Mouse (Mus musculus) left cerebral cortex, adult 8-10 months (tissue): ENCODE data around the gene Slc6a16. TPM values are rescaled to one million over a fixed set of nuclear protein-coding genes. Genes with fewer than 3 reads are reported as not detected.
"Not testable (repeated sequence)": the region's sequence is repeated elsewhere in the genome, so short reads cannot be mapped to it uniquely, and the experiment has no call there.

ENCODE experiments used
- DNase-seq, 2 experiments: peaks; one replicate each; pipeline ENCODE4 v3.0.0; 2022; ENCODE audit warnings: low spot score in 2 of 2
- total RNA-seq, 4 experiments: library from RNA; stranded (reverse); gene quantifications; 2 replicates each; pipeline ENCODE4 v1.2.4; 2022

Slc6a16 gene
- total RNA-seq, 4 experiments from 2014 or later: 1.6 to 2.6 (median 2.1) TPM

DNA sequence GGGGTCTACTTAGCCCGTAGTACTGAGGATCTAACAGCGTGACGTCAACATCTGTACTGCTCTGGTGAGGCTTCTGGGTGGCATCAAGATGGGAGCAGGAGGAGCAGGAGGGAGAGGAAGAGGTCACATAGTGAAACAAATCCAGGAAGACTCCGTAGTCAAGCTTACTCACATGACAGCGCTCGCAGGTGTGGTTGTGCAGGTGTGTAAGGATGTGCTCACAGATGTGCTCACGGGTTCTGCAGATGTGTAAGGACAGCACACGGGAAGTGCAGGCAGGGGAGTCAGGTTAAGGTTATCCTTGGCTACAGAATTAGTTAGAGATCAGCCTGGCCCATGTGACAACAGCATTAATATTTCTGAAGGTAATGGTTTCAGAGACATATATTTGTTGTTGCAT is 12.9 kb downstream of the Slc6a16 start:
- DNase-seq: no peak

DNA sequence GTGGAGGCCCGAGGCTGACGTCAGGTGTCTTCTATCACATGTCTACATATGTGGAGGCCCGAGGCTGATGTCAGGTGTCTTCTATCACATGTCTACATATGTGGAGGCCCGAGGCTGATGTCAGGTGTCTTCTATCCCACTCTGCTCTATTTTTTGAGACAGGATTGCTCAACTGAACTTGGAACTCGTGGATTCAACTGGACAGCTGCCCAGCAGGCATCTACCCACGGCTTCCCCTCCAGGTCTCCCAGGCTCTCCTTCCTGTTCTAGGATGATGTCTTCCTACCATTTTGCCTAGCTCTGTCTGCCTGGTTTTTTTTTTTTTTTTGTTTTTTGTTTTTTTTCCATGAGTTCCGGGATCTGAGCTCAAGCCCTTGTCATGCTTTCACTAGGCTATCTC is 14.9 kb downstream of the Slc6a16 start:
- DNase-seq: not testable (repeated sequence)

DNA sequence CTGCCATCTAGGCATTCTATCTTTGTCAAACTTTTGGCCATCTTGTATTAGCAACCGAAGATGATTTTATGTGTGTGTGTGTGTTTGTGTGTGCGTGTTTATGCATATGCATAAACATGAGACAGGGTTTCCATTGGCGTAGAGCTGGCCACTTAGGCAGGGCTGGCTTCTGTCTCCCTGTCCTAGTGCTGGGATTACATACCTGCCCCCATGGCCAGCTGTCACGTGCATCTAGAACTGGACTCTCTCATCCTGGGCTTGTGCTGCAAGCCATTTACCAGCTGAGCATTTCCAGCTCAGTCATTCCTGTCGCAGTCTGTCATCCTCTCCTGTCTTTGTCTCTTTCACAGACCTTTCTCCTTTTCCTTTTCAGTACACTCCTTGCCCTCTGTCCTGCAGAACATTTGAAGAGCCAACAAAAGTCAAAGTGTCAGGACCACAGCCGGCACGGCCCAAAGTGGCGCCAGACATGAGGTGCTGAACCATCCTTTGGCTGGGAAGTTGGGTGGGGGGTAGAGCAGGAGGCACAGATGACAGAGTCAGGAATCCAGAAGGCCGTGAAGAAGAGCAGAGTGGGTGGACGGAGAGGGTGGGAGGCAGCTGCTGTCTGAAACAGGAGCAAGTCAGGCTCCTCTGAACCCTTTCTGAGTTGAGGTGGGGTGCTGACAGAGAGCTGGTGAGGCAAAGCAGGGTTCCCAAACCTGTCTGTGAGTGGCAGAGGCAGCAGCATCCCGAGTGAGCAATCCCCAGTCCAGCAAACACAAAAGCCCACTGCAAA is 16.4 kb downstream of the Slc6a16 start:
- DNase-seq: peak in 1 of 2 experiments; percentile 67

DNA sequence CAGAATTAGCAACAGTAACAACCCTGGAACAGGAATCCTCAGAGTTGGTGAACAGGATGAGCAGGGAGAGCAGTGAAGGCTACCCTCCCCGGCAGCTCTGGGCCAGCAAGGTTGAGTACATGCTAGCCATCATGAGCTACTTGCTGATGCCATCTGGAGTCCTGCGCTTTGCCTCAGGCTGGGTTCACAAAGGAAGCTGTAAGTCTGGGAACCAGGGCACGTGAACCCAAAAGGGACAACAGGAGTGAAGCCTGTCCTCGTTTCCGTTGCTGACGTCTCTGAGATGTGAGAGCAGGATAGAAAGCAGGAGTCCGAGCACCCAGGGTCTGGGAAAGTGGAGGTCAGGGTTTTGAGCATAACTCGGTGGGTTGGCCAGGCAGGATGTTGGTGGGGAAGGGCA is 18.4 kb downstream of the Slc6a16 start:
- DNase-seq: no peak

DNA sequence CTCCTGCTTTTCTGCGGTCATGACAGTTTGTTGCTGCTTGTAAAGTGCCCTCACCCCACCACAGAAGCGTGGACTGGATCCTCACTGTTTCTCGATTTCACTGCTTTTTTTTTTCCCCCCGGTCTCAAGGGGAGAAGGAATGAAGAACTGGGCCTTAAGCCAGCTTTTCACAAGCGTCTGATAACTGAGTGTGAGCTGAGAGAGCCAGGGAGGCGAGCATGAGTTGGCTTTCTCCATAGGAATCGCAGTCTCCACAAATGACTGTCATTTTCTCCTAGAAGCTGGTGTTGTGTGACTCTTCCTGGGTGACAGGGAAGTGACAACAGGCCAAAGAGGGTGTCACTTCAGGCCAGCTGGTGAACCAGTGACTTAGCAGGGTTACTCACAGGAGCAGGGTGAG is 21.4 kb downstream of the Slc6a16 start:
- no peak for DNase-seq

DNA sequence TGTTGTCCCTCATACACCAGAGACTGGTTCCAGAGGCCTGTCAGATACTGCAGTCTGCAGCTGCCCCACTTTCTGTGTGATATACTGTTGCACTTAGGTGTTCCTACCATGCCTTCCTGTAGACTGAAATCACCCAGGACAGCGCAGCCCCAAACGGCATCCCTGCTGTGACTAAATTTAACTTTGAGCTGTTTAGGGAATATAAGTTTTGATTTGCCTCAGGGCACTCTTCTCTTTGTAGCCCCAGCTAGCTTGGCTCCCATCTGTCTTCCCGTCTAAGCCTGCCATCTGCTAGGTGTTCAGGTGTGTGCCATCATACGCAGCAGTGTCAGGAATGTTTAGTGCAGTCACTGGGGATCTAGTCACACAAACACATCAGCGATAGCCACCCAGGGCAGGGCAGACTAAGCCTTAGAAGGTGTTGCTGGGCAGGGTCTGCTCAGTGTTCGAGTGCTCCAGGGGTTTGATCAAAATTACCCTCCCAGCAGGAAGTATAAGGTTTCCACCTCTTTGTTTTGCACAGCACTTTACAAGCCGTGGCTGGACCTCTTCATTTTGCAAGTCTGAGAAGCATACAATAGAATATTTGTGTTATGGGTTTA is 22.2 kb downstream of the Slc6a16 start:
- DNase-seq: no peak

DNA sequence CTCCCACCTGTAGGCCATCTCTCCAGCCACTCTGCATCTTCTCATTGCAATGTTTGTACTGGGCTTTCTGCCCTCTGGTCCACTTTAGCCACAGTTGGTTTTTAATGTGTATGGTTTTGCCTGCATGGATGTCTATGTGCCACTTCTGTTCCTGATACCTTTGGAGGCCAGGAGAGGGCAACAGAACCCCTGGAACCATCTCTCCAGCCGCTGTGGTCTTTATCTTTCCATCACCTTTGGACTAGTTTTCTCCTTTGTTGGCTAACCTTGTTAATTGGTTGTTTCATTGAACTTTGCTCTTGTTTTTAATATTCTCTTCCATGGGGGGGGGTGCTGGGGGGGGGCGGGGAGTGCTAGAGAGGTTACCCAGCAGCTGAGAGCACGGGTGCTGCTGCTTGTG is 23.5 kb downstream of the Slc6a16 start:
- no peak for DNase-seq

DNA sequence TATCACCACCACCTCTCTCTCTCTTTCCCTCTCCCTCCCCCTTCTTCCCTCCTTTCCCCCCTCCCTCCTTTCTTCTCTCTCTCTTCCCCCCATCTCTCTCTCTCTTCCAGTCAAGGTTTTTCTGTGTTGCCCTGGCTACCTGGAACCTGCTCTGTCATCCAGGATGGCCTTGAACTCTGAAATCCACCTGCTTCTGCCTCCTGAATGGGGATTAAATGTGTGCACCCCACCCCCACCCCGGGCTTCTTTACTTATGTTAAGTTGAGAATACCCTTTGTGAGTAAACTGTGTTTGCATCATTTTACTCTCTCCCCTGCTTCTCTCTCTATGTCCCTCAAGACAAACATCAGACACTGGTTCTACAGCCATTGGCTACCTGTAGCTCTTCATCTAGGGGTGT is 24.6 kb downstream of the Slc6a16 start:
- DNase-seq: no peak

DNA sequence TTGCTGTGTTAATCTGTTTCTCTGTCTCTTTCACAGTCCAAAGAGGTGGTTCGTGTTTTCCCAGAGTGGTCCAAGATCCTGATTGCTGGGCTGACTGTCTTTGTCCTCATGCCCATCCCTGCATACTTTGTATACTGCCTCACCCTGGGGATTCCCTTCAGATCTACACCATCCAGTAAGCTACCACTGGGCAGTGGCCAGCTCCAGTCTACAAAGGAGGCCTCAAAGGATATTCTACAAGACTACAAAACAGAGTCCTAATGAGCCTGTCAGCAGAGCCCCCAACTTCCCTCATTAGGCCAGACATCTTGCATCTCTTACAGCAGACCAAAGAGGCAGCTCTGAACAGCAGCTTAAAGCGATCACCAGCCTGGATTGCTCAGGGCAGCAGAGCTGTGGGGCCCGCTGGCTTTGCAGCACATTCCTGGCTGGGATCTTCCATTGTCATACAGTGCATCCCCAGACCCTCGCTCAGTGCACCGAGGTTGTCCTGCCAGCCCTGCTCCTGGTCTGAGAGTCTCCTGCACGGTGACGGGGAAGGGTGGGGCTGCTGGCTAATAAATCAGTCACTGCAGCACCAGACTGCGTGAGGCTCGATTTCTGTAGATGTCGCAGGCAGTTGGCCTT is 32.0 kb downstream of the Slc6a16 start:
- no peak for DNase-seq

DNA sequence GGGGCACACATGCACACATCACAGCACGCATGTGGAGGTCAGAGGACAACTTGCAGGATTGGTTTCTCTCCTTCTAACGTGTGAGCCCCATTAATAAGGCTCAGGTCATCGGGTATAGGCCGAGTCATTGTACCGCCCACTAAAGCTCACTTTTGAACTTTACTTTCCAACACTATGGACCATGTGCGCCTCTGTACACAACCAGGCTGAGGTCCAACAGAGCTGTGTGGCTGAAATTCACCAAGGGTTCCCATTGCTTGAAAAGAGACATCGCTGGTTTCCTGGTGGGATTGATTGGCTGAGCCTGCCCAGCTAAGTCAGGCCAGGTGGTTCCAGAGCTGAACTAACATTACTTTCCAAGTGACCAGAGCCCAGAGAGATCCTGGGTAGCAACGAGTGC is 32.8 kb downstream of the Slc6a16 start:
- no peak for DNase-seq

DNA sequence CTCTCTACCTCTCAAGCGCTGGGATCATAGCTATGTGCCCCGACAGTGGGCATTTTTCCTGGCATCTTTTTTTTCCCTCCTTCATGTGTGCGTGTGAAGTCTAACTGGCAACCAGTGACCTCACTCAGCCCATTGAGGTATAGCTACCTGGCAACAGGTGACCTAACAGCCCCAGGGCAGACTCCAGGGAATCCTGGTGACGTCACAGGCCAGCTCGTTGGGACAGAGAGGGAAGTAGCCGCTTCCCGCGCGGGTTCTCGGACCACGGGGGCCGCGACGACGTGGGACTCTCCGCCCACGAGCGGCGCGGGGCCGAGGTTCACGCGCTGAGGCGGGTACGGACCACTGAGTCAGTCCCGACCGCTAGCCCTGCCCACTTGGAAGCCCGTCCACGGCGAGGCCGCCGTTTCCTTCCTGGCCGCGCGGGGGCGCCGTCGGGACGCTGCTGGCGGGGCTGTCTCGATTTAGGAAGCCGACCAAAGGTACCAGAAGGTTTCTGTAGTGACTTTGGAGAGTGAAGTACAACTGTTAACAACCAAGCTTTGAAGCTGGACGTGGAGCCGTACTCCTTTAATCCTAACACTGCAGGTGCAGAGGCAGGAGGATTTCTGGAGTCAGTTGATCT is 36.4 kb downstream of the Slc6a16 start, which contains the start of gene Slc6a21:
Gene Slc6a21, plus strand, starts transcription at position 378 of the 625 bp plus-strand sequence.
- DNase-seq: peak in 1 of 2 experiments; percentile 65

DNA sequence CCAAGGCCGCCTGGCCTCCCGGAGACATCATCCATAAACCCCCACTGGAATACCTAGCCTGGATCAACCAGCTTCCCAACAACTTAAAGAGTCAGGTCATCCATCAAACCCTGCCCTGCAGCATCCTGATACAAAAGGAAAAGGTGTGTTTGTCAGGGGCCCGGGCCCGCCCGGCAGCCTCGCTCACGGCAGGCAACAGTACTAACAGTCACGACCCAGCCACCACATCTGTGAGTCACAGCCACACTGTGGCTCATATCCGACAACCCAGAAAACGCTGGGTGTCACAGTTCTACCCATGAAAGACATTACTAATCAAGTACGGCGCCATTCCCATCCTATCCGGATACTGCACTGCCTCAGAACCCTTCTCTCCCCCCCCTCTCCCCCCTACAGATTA is 45.6 kb downstream of the Slc6a16 start:
- no peak for DNase-seq

DNA sequence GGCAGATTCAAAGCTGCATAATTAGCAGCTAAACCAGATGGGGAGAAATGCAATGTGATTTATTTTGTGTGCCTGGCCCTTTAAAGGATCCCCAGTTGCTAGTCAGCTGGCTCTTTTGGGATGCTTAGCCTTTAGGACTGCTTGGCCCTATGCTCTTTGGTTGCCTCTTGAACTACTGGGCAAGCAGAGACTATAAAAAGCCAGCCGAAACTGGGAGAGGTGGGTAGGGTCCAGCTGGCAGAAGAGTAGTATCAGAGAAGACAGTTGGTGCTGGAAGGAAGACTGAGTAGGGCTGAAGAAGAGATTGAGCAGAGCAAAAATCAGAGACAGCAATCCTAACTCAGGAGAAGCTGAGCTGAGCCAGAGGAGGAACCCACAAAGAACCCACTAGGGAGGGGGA is 55.7 kb downstream of the Slc6a16 start:
- DNase-seq: no peak

DNA sequence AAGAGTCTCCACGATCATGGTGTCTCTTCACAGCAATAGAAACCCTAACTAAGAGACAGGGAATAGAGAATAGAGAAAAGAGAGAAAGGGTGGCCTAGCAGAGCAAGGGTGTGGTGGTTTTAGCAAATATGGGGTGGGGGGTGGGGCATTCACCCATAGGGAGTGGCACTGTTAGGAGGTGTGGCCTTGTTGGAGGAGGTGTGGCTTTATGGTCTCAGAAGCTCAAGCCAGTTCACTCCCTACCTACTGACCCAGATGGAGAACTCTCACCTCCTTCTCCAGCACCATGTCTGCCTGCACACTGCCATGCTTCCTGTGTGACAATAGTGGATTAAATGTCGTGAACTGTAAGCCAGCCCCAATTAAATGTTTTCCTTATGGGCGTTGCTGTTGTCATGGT is 56.7 kb downstream of the Slc6a16 start:
- DNase-seq: no peak

DNA sequence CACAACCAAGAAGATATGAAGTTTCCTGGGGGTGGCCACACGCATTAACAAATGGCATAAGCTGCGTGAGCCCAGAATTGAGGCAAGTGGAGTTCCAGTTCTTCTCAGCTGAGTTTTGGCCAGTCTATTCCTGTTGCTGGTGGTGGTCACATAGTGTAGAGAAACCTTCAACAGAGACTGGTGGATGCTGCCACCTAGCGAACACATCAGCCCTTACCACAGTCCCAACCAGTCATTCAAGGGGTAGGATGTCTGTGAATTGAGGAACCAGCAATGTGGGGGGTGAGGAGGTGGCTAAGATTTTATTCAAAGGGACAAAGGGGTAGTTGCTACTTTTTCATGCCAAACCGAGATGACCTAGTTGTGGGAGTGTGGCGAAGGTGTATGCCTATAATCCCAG is 58.9 kb downstream of the Slc6a16 start:
- peak; percentile 34 to 67 for DNase-seq

DNA sequence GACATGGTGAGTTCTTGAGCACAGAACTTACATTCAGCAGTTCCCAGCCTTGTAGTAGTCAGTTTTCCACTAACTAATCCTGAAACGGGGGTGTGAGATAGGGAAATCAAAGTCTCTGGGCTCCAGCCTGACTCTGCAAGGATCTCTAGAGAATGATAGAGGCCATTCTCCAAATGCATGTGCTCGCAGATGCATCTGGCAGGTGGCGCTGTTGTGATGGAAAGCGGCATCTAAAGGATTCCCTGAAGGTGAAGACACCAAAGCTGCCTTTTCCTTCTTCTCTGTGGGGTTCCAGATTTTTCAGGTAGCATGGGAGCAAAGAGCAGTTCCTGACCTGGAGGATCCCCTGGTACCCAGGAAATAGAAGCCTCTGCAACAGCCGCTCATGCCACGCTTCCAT is 59.4 kb downstream of the Slc6a16 start:
- DNase-seq: peak; percentile 46 to 50

DNA sequence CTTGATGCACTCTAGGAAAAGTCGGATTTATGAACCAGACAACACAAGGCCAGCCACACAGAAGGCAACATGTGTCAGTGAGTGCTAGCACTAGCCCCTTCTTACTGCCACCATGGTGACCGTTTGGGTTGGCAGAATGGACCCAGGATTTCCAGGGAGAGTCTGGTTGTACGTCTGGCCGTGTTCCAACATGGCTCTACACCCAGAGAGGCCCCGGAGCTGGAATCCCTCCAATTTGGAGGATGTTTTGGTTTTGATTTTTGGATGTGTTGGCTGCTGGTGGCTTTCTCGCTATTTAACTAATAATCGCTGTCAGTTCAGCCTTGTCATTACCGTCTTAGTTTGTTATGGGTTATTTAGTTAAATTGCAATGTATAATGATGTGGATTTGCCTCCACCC is 61.7 kb downstream of the Slc6a16 start:
- no peak for DNase-seq

DNA sequence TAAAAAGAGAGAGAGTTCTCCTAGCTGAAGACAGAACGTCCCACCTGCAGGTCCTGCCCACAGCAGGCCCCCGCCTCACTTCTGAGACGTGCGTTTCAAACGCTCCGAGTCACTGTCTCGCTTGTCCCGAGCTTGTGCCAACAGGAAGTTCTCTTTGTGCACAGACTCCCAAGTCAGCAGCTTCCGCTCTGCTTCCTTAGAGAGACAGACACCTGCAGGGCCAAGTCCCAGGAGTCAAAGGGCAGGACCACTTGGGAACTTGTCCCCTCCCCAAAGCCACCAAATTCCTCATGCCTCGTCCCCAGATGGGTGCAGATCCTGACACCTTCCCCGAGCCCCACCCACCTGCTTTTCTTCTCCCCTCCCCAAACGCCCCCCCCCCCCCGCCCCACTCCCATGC is 64.0 kb downstream of the Slc6a16 start:
- DNase-seq: no peak

DNA sequence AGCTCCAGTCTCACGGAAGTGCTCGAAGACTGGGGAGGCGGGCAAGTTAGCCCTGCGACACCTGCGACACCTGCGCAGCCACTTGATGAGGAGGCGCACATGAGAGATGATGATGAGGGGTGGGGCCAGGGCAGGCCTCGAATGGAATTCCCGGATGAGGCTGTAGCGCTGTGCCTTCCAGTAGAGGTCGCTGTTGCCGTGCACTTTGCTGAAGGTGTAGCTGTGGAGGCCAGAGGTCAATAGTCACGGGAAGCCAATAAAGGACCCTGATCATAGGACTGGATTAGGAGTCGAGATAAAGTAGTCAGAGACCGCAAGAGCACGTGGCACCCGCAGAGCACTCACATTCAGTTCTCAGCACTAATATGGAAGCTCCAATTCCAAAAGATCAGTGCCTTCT is 64.4 kb downstream of the Slc6a16 start:
- peak; percentile 48 to 67 for DNase-seq

DNA sequence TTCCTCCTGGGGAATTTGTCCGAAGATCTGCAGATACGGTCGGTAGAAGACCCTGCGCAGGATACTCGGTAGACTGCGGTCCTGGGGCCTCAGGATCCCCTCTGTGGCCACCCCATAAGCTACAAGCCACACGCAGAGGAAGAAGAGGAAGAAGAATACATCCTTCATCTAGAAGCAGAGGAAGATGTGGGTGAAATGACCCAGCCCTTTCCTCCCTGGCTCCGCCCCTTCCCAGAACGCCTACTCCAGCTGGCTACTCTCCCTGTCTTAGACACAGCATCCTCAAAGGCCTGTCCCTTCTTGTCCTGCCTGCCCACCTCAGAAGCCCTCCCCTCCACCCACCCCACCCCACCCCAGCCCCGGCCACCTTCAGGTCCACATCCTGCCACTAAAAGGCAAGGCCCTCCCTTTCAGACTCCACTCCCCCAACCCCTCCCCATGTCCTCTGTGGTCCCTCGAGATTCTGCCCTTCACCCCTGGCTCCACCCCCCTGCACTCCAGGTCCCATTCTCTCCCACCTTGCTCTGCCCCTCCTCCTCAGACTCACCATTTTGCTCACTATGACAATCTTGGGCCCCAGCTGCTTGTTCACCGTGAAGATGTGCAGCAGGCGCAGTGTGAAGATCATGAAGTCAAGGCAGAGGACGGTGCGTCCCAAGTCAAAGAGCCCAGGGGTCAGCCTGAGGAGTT is 67.8 kb downstream of the Slc6a16 start:
- DNase-seq: no peak

DNA sequence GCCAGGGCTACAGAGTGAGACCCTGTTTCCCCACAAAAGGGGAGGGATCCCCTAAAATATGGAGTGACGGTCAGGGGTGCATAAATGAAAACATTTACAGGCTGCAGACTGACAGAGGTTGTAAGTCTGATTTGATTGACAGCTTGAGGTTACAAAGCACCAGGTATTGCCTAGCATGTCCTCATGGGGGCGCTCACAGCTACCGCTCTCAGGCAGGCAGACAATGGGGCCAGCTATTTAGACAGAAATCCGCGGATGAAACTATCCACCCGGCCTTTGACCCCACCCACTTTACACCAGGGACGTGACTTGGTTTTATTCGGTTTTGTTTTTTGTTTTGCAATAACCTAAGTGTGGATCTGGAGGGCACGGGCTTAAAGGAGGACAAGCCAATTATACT is 68.6 kb downstream of the Slc6a16 start:
- DNase-seq: no peak

DNA sequence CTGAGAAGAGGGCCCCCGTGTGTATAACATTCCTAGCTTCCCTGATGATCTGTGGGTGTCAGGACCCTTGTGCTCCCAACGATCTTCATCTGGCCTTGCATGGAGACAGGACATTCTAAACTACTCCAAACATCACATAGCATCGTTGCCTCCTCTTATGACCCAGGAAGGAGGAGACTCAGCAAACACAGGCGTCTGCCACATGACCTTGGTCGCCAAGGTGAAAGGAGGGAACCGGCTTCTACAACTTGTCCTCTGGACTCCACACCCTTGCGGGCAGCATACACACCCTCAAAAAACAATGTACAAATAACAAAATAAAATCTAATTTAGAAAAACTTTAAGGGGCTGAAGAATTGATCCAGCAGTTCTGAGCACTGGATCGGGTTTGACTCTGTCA is 71.1 kb downstream of the Slc6a16 start:
- DNase-seq: no peak
